Mouse (Mus musculus): ENCODE measurements around the gene Miga1. TPM values are rescaled to one million over a fixed set of nuclear protein-coding genes. Genes with fewer than 3 reads are reported as not detected.

The Miga1 gene
- polyA plus RNA-seq, 1 experiment, result 50.7 TPM

- TF ChIP-seq CTCF (IDR thresholded peaks at IDR 0.05; ENCODE audit: low read depth, low read length) (no peak), POLR2A (IDR thresholded peaks at IDR 0.05; ENCODE audit: insufficient read depth, low read length) (no peak), EP300 (IDR thresholded peaks at IDR 0.05; ENCODE audit: insufficient read depth, low read depth, low read length) (no peak)
- peaks cover 13% of the 10 kb centered on the region for H3K36me3 ChIP-seq (ENCODE audit: control insufficient read depth, insufficient read depth, low read length, poor library complexity, severe bottlenecking)
- H3K4me1 ChIP-seq (ENCODE audit: control insufficient read depth, insufficient read depth, low read length), result no peaks in the 10 kb centered on the region
- no peak overlapping the region for H3K9ac ChIP-seq (ENCODE audit: low read depth, poor library complexity, severe bottlenecking)
- H3K27ac ChIP-seq (ENCODE audit: insufficient read depth, low read length), result no peak overlapping the region
- H3K9me3 ChIP-seq (replicated peaks; ENCODE audit: control insufficient read depth, insufficient read depth, low read length, poor library complexity, severe bottlenecking), result no peaks in the 10 kb centered on the region
- H3K27me3 ChIP-seq (ENCODE audit: control insufficient read depth, insufficient read depth, low read length, poor library complexity, severe bottlenecking), result no peaks in the 10 kb centered on the region
- no peak overlapping the region for H3K4me3 ChIP-seq (ENCODE audit: low read depth, low read length)
Measured at GRCm38 (mm10) chr3:152241098-152241497, 99.1 kb downstream of the Miga1 start.

- H3K27ac ChIP-seq (ENCODE audit: insufficient read depth, low read length), result no peak overlapping the region
- H3K4me1 ChIP-seq (ENCODE audit: control insufficient read depth, insufficient read depth, low read length), result no peaks in the 10 kb centered on the region
- H3K9me3 ChIP-seq (replicated peaks; ENCODE audit: control insufficient read depth, insufficient read depth, low read length, poor library complexity, severe bottlenecking), result no peaks in the 10 kb centered on the region
- peaks cover 25% of the 10 kb centered on the region for H3K36me3 ChIP-seq (ENCODE audit: control insufficient read depth, insufficient read depth, low read length, poor library complexity, severe bottlenecking)
- no peak for TF ChIP-seq CTCF (IDR thresholded peaks at IDR 0.05; ENCODE audit: low read depth, low read length)
- no peak for TF ChIP-seq EP300 (IDR thresholded peaks at IDR 0.05; ENCODE audit: insufficient read depth, low read depth, low read length)
- TF ChIP-seq POLR2A (IDR thresholded peaks at IDR 0.05; ENCODE audit: insufficient read depth, low read length), result no peak
- H3K27me3 ChIP-seq (ENCODE audit: control insufficient read depth, insufficient read depth, low read length, poor library complexity, severe bottlenecking), result no peaks in the 10 kb centered on the region
- no peak overlapping the region for H3K9ac ChIP-seq (ENCODE audit: low read depth, poor library complexity, severe bottlenecking)
- H3K4me3 ChIP-seq (ENCODE audit: low read depth, low read length), result no peak overlapping the region
Measured at GRCm38 (mm10) chr3:152239592-152239991, 100.6 kb downstream of the Miga1 start.

- TF ChIP-seq CTCF (IDR thresholded peaks at IDR 0.05; ENCODE audit: low read depth, low read length) (no peak), EP300 (IDR thresholded peaks at IDR 0.05; ENCODE audit: insufficient read depth, low read depth, low read length) (no peak), POLR2A (IDR thresholded peaks at IDR 0.05; ENCODE audit: insufficient read depth, low read length) (no peak)
- no peaks in the 10 kb centered on the region for H3K9me3 ChIP-seq (replicated peaks; ENCODE audit: control insufficient read depth, insufficient read depth, low read length, poor library complexity, severe bottlenecking)
- H3K4me1 ChIP-seq (ENCODE audit: control insufficient read depth, insufficient read depth, low read length), result no peaks in the 10 kb centered on the region
Measured at GRCm38 (mm10) chr3:152238836-152239235, 101.4 kb downstream of the Miga1 start.

GRCm38 (mm10) chr3:152235805-152236204 is 104.4 kb downstream of the Miga1 start:
- no peaks in the 10 kb centered on the region for H3K27me3 ChIP-seq (ENCODE audit: control insufficient read depth, insufficient read depth, low read length, poor library complexity, severe bottlenecking)
- peaks cover 51% of the 10 kb centered on the region for H3K36me3 ChIP-seq (ENCODE audit: control insufficient read depth, insufficient read depth, low read length, poor library complexity, severe bottlenecking)
- no peaks in the 10 kb centered on the region for H3K4me1 ChIP-seq (ENCODE audit: control insufficient read depth, insufficient read depth, low read length)
- no peaks in the 10 kb centered on the region for H3K9me3 ChIP-seq (replicated peaks; ENCODE audit: control insufficient read depth, insufficient read depth, low read length, poor library complexity, severe bottlenecking)
- no peak for TF ChIP-seq EP300 (IDR thresholded peaks at IDR 0.05; ENCODE audit: insufficient read depth, low read depth, low read length)
- TF ChIP-seq CTCF (IDR thresholded peaks at IDR 0.05; ENCODE audit: low read depth, low read length), result no peak
- TF ChIP-seq POLR2A (IDR thresholded peaks at IDR 0.05; ENCODE audit: insufficient read depth, low read length), result no peak
- H3K9ac ChIP-seq (ENCODE audit: low read depth, poor library complexity, severe bottlenecking), result no peak overlapping the region
- no peak overlapping the region for H3K27ac ChIP-seq (ENCODE audit: insufficient read depth, low read length)
- H3K4me3 ChIP-seq (ENCODE audit: low read depth, low read length), result no peak overlapping the region

More at GRCm38 (mm10) chr3:152238836-152239235, 101.4 kb downstream of the Miga1 start:
- no peak overlapping the region for H3K27ac ChIP-seq (ENCODE audit: insufficient read depth, low read length)
- H3K9ac ChIP-seq (ENCODE audit: low read depth, poor library complexity, severe bottlenecking), result no peak overlapping the region
- H3K4me3 ChIP-seq (ENCODE audit: low read depth, low read length), result no peak overlapping the region
- peaks cover 32% of the 10 kb centered on the region for H3K36me3 ChIP-seq (ENCODE audit: control insufficient read depth, insufficient read depth, low read length, poor library complexity, severe bottlenecking)
- H3K27me3 ChIP-seq (ENCODE audit: control insufficient read depth, insufficient read depth, low read length, poor library complexity, severe bottlenecking), result no peaks in the 10 kb centered on the region

- no peaks in the 10 kb centered on the region for H3K4me1 ChIP-seq (ENCODE audit: control insufficient read depth, insufficient read depth, low read length)
- no peak overlapping the region for H3K4me3 ChIP-seq (ENCODE audit: low read depth, low read length)
- no peak overlapping the region for H3K27ac ChIP-seq (ENCODE audit: insufficient read depth, low read length)
- H3K9ac ChIP-seq (ENCODE audit: low read depth, poor library complexity, severe bottlenecking), result no peak overlapping the region
- H3K9me3 ChIP-seq (replicated peaks; ENCODE audit: control insufficient read depth, insufficient read depth, low read length, poor library complexity, severe bottlenecking), result no peaks in the 10 kb centered on the region
- TF ChIP-seq POLR2A (IDR thresholded peaks at IDR 0.05; ENCODE audit: insufficient read depth, low read length) (no peak), EP300 (IDR thresholded peaks at IDR 0.05; ENCODE audit: insufficient read depth, low read depth, low read length) (no peak), CTCF (IDR thresholded peaks at IDR 0.05; ENCODE audit: low read depth, low read length) (no peak)
- H3K36me3 ChIP-seq (ENCODE audit: control insufficient read depth, insufficient read depth, low read length, poor library complexity, severe bottlenecking), result peaks cover 51% of the 10 kb centered on the region
- no peaks in the 10 kb centered on the region for H3K27me3 ChIP-seq (ENCODE audit: control insufficient read depth, insufficient read depth, low read length, poor library complexity, severe bottlenecking)
Measured at GRCm38 (mm10) chr3:152235238-152235637, 105.0 kb downstream of the Miga1 start.

GRCm38 (mm10) chr3:152231333-152232100 is 108.7 kb downstream of the Miga1 start:
- TF ChIP-seq EP300 (IDR thresholded peaks at IDR 0.05; ENCODE audit: insufficient read depth, low read depth, low read length) (peak; percentile 87), CTCF (IDR thresholded peaks at IDR 0.05; ENCODE audit: low read depth, low read length) (no peak)
- Histone ChIP-seq H3K4me1 (ENCODE audit: control insufficient read depth, insufficient read depth, low read length) (no peaks in the 10 kb centered on the region), H3K27ac (ENCODE audit: insufficient read depth, low read length) (peak overlapping the region; percentile 99), H3K27me3 (ENCODE audit: control insufficient read depth, insufficient read depth, low read length, poor library complexity, severe bottlenecking) (no peaks in the 10 kb centered on the region), H3K36me3 (ENCODE audit: control insufficient read depth, insufficient read depth, low read length, poor library complexity, severe bottlenecking) (peaks cover 67% of the 10 kb centered on the region), H3K9me3 (replicated peaks; ENCODE audit: control insufficient read depth, insufficient read depth, low read length, poor library complexity, severe bottlenecking) (no peaks in the 10 kb centered on the region), H3K9ac (ENCODE audit: low read depth, poor library complexity, severe bottlenecking) (0 out of 2 replicates have a peak overlapping the region, but pooled peaks have one; percentile 45), H3K4me3 (ENCODE audit: low read depth, low read length) (no peak overlapping the region)

All from ES-Bruce4 (cell line).